Mouse (Mus musculus) adipocyte (in vitro differentiated cells): ENCODE measurements around the gene Ank3.

Experiments
- DNase-seq: peaks from one replicate; pipeline ENCODE4 v3.0.0-alpha.2; 2016; ENCODE audit warnings: low spot score

Ank3 gene

GRCm38 (mm10) chr10:69574190-69574663 lies 175.7 kb downstream of the Ank3 start:
- DNase-seq = no peak

DNA sequence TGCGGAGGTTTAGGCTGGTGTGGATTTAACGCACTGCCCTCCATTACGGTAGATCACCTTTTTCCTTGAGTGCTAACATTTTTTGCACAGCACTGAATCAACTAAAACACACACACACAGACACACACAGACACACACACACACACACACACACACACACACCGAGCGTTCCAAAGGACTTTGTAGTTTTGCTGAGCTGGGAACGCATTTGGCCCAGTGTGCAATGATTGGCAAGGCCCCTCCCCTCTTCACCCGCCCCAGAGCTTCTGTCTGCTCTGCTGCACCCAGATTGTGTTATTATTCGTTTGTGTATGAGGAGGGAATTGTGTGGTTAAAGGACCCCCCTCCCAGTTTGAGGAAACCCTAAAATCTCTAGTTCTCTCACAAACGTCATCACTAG lies 176.3 kb downstream of the Ank3 start:
- DNase-seq = no peak

DNA sequence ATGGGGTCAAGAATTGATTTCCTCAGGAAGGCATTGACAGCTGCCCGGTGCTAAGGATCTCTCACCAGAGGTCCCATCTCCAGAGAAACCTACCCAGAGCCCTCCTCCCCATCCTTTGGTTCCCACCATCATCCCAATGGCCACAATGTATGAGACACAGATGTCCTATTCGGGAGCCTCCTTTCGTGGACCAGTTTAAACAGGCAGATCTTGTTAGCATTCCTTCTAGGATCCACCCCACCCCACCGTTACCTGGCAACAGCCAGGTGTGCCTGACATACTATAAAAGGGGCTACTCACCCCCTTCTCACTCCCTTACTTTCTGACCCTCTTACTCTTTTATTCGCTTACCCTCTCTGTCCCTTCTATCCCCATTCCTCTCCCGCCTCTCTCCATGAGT lies 176.9 kb downstream of the Ank3 start:
- DNase-seq = no peak

GRCm38 (mm10) chr10:69576264-69576663 lies 177.7 kb downstream of the Ank3 start:
- no peak for DNase-seq

DNA sequence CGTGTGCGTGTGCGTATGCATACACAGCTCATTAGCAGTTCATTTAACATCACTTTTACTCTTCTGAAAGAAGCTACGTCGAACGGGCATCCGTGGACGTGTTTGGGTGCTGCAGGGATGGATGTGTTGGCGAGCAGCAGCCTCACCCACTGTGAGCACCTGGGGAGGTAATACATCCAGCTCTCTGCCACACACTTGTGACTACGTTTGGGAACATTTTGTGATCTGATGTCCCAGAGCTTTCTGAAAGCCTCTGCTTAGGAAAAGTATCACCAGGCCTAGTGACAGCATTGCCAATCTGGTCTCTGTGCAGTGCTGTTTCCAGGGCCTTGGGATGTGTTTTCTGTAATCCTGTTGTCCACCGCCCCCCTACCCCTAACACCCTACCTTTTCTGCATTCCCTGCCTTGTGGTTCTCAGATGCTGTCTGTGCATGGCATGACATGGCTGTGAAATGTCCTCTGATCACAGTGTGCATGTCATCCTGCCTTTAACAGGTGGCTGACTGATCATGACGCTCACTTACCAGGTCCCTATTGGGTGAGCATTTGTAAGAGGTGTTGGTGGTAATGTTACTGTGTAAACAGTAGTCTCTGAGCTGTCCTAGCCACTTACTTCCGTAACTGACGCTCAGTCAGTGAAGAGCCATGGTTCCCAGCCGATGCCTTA lies 178.6 kb downstream of the Ank3 start:
- no peak for DNase-seq

DNA sequence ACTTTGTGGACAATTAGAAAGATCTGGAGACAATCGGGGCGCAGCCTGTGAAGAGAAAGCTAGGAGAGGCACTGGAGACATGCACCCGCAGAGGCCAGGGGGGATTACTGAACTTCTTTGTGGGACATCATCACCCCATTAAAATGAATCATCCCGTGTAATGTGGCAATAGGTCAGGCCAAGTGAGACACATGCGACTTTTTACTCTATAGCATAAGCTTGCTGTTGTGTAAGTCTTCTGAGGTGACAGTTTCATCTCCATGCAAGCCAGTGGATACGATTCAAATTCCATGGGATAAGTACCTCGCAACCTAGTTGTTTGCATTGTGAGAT lies 179.1 kb downstream of the Ank3 start:
- DNase-seq = no peak

GRCm38 (mm10) chr10:69579585-69579984 lies 181.0 kb downstream of the Ank3 start:
- peak; percentile 14 for DNase-seq

- DNase-seq = no peak
Measured at GRCm38 (mm10) chr10:69581525-69581924, 183.0 kb downstream of the Ank3 start.

DNA sequence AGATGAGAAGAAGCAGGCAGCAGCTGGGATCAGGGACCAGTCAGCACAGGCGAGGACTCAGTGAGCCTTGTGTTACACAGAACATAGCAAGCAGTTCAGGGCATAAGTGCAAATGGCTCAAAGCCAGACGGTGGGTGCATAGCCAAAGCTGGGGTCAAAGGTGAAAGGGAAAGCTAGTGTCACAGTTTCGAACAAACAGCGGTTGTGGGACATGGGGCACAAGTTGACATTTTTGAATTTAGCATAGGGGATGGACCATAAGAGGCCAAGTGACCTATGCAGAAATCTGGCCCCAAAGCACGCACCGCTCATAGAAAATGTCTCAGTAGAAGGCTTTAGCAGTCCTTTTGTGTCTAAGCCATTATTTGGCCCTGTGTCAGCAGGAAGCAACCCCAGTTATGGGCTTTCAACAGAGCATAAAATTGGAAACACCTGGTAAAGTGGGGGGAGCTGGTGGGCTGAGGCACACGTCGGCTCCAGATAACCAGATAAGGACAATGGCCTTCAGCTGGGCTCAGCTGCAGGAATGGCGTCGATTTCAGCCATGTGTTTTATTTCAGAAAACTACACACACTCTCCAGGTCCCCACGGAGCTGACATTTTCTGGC lies 185.4 kb downstream of the Ank3 start:
- DNase-seq = peak; percentile 26

GRCm38 (mm10) chr10:69584566-69584965 lies 186.0 kb downstream of the Ank3 start:
- no peak for DNase-seq

- DNase-seq = no peak
Measured at GRCm38 (mm10) chr10:69585271-69585670, 186.7 kb downstream of the Ank3 start.

DNA sequence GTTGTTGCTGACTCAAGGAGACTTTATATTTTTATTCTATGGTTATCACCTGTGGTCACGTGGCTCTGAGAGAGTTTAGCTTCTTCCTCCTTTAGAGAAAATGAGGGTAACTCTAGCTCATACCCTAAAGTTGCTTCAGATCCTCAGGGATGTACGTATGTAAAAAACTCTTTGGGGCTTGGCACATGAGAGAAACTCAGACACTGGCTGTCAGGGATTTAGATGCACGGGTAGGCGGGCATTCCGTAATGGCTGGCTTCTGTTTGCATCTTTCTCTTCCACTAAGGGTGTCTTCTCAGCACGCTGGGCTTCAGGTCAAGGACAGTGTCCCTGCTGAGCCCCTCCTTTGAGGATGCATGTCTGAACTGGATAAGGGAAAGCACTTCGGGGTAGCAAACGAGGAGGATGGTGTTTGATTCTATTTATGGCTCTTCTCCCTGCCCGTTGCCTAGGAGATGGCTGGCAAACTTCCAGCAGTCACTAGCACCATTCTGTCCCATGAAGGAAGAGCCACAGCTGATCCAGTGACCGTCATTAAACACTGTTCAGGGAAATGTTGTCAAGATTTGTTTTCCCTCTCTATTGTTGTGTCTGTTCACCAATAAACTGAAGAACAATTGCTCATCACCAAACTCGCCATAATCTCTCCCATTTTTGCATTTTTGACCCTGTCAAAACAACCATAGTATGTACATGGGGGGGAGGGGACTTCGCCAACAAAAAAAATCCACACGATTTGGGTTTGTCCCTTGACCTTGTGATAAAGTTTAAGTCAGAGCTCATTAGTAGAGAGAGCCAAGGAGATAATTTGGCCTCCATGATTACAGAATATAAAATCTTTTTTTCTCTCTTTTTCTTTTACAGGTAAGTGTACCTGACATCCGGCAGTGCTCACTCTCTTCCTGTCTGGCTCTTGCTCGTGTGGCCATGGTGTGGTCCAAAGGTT lies 195.9 kb downstream of the Ank3 start:
- DNase-seq = no peak

GRCm38 (mm10) chr10:69595487-69595886 lies 196.9 kb downstream of the Ank3 start:
- no peak for DNase-seq

DNA sequence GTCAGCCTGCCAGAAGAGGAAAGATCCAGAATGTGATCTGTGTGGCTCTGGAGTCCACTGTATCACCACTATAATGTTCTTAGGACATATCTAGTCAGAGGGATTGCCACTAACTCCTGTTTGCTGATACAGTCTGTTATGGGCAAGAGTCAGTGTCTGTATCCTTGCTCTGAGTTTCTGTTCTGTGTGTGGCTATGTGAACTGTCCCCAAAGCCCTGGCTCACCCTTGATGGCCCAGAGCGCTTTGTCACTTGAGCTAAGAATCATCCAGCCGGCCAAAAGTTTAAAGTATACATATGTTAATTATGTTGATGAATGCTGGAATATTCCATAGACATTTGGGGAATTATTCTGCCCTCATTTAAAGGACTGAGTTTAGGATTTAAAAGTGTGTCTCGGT lies 202.9 kb downstream of the Ank3 start:
- DNase-seq = no peak

DNA sequence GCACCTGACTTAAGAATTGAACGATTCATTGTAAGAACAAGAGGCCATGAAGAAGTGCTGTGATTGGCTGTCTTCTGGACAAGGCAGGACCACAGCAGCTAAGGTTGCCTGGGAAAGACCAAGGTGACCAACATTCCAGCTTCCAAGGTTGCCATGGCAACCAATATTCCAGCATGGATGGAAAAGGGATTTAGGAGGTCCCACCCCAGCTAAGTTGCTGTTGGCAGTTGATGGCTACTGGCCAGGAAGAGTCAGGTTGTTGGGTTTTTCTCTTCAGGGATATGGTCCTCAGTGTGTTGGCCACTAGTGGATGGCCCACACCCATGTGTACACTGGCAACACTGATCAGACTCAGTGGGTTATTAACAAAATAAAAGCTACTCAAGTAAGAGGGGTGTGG lies 204.1 kb downstream of the Ank3 start:
- DNase-seq = no peak

DNA sequence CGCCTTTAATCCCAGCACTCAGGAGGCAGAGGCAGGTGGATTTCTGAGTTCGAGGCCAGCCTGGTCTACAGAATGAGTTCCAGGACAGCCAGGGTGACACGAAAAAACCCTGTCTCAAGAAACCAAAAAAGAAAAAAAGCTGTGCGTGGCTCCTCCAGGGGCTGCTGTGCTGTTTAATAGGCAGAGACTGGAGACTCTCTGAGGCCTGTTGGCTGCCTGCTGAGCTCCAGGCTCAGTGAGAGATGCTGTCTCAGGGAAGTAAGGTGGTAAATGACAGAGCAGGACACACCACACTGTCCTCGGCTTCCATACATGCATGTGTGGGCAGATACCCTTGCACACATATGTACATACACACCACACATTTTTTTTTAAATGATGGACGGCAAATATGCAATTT lies 206.0 kb downstream of the Ank3 start:
- DNase-seq = no peak

DNA sequence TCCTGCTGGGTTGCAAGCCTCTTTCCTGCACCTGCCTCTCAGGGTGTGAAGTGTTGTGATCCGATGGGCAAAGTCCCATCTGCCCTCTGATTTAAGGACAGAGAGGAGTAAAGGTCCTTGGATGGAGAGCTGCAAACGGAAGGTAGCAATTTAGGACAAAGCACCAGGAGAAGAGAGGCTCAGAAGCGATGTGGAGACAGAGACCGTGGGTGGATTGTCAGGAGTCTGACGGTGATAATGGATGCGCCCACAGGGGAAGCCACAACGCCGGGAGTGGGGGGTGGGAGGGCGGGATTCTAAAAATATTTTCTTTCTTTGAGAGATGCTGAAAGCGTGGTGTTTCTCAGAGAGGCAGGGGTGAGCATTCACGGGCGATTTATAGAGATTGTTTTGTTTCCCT lies 206.6 kb downstream of the Ank3 start:
- no peak for DNase-seq

GRCm38 (mm10) chr10:69607611-69608119 lies 209.1 kb downstream of the Ank3 start:
- no peak for DNase-seq

GRCm38 (mm10) chr10:69611314-69611713 lies 212.7 kb downstream of the Ank3 start:
- DNase-seq = no peak

- DNase-seq = peak; percentile 70
Measured at GRCm38 (mm10) chr10:69611839-69612340, 213.3 kb downstream of the Ank3 start.

GRCm38 (mm10) chr10:69616953-69617352 lies 218.4 kb downstream of the Ank3 start:
- DNase-seq = peak; percentile 73

DNA sequence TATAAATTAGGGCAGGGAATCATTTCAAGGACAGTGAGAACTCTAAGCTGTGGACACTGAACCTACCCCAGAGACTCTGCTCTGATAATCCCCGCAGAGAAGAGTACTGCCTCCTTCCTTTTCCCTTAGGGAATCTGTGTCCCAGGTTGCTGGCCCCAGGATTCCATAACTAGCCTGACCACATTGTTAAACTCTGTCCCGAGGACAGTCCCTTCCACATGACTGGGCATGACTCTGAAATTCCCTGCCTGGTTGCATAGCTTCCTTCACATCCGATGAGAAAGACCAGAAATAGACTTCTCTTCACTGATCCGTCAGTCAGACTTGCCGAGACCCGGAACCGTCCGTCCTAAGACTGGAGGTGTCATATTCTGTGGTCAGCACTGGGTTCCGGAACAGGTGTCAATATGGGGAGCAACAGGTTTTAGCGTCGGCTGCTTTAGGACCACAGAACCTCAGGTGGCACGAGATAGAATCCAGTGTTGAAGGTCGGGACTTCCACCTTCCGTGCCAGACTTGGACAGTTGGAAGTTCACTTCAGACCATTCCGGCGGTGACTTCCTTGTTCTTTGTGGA lies 219.1 kb downstream of the Ank3 start:
- no peak for DNase-seq
